ENCODE assay signal across 20 mouse cellular contexts in the genomic region with DNA sequence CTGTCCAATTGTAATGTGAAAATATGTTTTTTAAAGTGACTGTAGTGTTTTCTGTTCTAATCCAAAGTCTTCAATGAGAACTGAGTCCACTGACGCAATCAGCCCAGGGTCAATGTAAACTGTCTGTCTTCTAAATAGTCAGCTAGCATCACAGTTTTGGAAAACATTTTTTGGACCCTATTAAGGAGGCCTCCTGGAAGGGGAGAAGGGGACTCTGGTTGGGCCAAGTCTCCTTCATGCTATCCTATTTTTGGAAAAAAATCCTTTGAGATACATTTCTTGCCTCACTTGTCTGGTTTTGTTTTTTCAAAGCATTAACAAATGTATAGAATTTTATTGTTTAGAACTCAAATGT. TPM values are rescaled to one million over a fixed set of nuclear protein-coding genes. Genes with fewer than 3 reads are reported as not detected.
DNase-seq lines count a peak whose midpoint lies in the region; ATAC-seq and TF ChIP-seq lines count a peak whose summit lies in the region.
"Had no signal": no experiment of that assay in that cellular context is flagged by ENCODE, and none has a peak within 500 bp of the region (broad histone marks: within the 10 kb centered on the region; RNA-seq: fewer than 3 reads in every experiment).

No protein-coding gene starts in this region.

- no peak overlapping the region; the same call in 1 of the 2 replicates for H3K9ac ChIP-seq in hindbrain, embryonic 13.5 days
- H3K9ac ChIP-seq in hindbrain, embryonic 11.5 days (ENCODE audit: low read depth, low read length), result no peak overlapping the region
- no peak overlapping the region for H3K9ac ChIP-seq in lung, embryonic 16.5 days (ENCODE audit: low read length)
- H3K9ac ChIP-seq in forebrain, postnatal 0 days, result 0 out of 2 replicates have a peak overlapping the region, but pooled peaks have one; percentile 1
- H3K9ac ChIP-seq in midbrain, embryonic 16.5 days (ENCODE audit: low read depth, low read length), result no peak overlapping the region
- H3K9ac ChIP-seq: limb, embryonic 15.5 days; liver, embryonic 15.5 days had no signal

- 0 out of 2 replicates have a peak, but pooled peaks cover 8% of the 10 kb centered on the region for H3K36me3 ChIP-seq in hindbrain, embryonic 13.5 days
- H3K36me3 ChIP-seq in hindbrain, embryonic 11.5 days (ENCODE audit: control insufficient read depth, insufficient read depth, low read length), result no peaks in the 10 kb centered on the region
- peaks cover 3% of the 10 kb centered on the region; the same call in 1 of the 2 replicates for H3K36me3 ChIP-seq in lung, embryonic 16.5 days (ENCODE audit: control insufficient read depth, insufficient read depth, low read length)
- no peaks in the 10 kb centered on the region for H3K36me3 ChIP-seq in forebrain, postnatal 0 days (ENCODE audit: insufficient read depth)
- H3K36me3 ChIP-seq in midbrain, embryonic 16.5 days (ENCODE audit: control insufficient read depth, insufficient read depth, low read length), result no peaks in the 10 kb centered on the region; the same call in 1 of the 2 replicates

- H3K27me3 ChIP-seq in hindbrain, embryonic 13.5 days, result no peaks in the 10 kb centered on the region
- H3K27me3 ChIP-seq in hindbrain, embryonic 11.5 days (ENCODE audit: control insufficient read depth, insufficient read depth, low read length), result no peaks in the 10 kb centered on the region
- H3K27me3 ChIP-seq in lung, embryonic 16.5 days (ENCODE audit: control insufficient read depth, insufficient read depth, low read depth, low read length), result no peaks in the 10 kb centered on the region
- H3K27me3 ChIP-seq in forebrain, postnatal 0 days (ENCODE audit: insufficient read depth, low read length), result no peaks in the 10 kb centered on the region
- H3K27me3 ChIP-seq in midbrain, embryonic 16.5 days (ENCODE audit: control insufficient read depth, insufficient read depth, low read depth, low read length), result no peaks in the 10 kb centered on the region
- H3K27me3 ChIP-seq: CH12.LX; limb, embryonic 15.5 days; liver, embryonic 15.5 days had no signal

- no peaks in the 10 kb centered on the region for H3K9me3 ChIP-seq in hindbrain, embryonic 13.5 days
- no peaks in the 10 kb centered on the region for H3K9me3 ChIP-seq in hindbrain, embryonic 11.5 days (ENCODE audit: control insufficient read depth, low read length)
- no peaks in the 10 kb centered on the region for H3K9me3 ChIP-seq in lung, embryonic 16.5 days (ENCODE audit: control insufficient read depth, low read length)
- H3K9me3 ChIP-seq in forebrain, postnatal 0 days (ENCODE audit: low read length), result no peaks in the 10 kb centered on the region
- no peaks in the 10 kb centered on the region for H3K9me3 ChIP-seq in midbrain, embryonic 16.5 days (replicated peaks; ENCODE audit: control insufficient read depth, low read length, poor library complexity, severe bottlenecking)
- H3K9me3 ChIP-seq: limb, embryonic 15.5 days; liver, embryonic 15.5 days had no signal

- 95% methylated on average over 1 of the region's 1 CpGs for WGBS in hindbrain, embryonic 13.5 days
- 95% methylated on average over 1 of the region's 1 CpGs for WGBS in hindbrain, embryonic 11.5 days
- 53% methylated on average over 1 of the region's 1 CpGs for WGBS in lung, embryonic 16.5 days
- WGBS in lung, adult 2 months, result 80% methylated on average over 1 of the region's 1 CpGs
- 76% methylated on average over 1 of the region's 1 CpGs for WGBS in forebrain, postnatal 0 days
- 87% methylated on average over 1 of the region's 1 CpGs for WGBS in midbrain, embryonic 16.5 days

- TF ChIP-seq CTCF in lung, adult 2 months (IDR thresholded peaks at IDR 0.05; ENCODE audit: insufficient read depth, low read length), result no peak
- TF ChIP-seq CTCF in forebrain, postnatal 0 days (IDR thresholded peaks at IDR 0.05; ENCODE audit: low read depth), result no peak

- peaks cover 39% of the 10 kb centered on the region for H3K4me1 ChIP-seq in hindbrain, embryonic 13.5 days (replicated peaks)
- H3K4me1 ChIP-seq in hindbrain, embryonic 11.5 days (replicated peaks; ENCODE audit: control insufficient read depth, insufficient read depth, low read length), result peaks cover 4% of the 10 kb centered on the region; the same call in 1 of the 2 replicates
- peaks cover 4% of the 10 kb centered on the region for H3K4me1 ChIP-seq in lung, embryonic 16.5 days (replicated peaks; ENCODE audit: control insufficient read depth, insufficient read depth, low read length)
- H3K4me1 ChIP-seq in lung, adult 2 months (ENCODE audit: control insufficient read depth, insufficient read depth, low read length), result peaks cover 3% of the 10 kb centered on the region; the same call in 1 of the 2 replicates
- H3K4me1 ChIP-seq in forebrain, postnatal 0 days (ENCODE audit: insufficient read depth), result peaks cover 17% of the 10 kb centered on the region
- peaks cover 39% of the 10 kb centered on the region for H3K4me1 ChIP-seq in midbrain, embryonic 16.5 days (ENCODE audit: control insufficient read depth, insufficient read depth, low read length)
- H3K4me1 ChIP-seq: limb, embryonic 15.5 days had no signal

- no peak for TF ChIP-seq POLR2A in lung, adult 2 months (IDR thresholded peaks at IDR 0.05; ENCODE audit: borderline replicate concordance, extremely low read depth, low read depth, low read length)

- DNase-seq in hindbrain, embryonic 11.5 days (ENCODE audit: low spot score), result no peak
- DNase-seq in lung, adult 2 months, result no peak
- no peak for DNase-seq in forebrain, postnatal 0 days
- DNase-seq in testis, postnatal 10 days (ENCODE audit: low spot score), result no peak
- no peak for DNase-seq in urinary bladder, postnatal 10 days (ENCODE audit: low spot score)
- DNase-seq: adrenal gland, postnatal 25 days; cerebellum, adult 18-20 months; cerebellum, postnatal 25 days; embryo, embryonic 11 days; gastrocnemius, postnatal 25 days; heart, adult 2 months; heart, postnatal 4 days; kidney, adult 18-20 months had no signal

- no peak overlapping the region for H3K27ac ChIP-seq in hindbrain, embryonic 13.5 days
- no peak overlapping the region for H3K27ac ChIP-seq in hindbrain, embryonic 11.5 days (ENCODE audit: low read depth, low read length)
- no peak overlapping the region for H3K27ac ChIP-seq in lung, embryonic 16.5 days (ENCODE audit: low read length)
- H3K27ac ChIP-seq in forebrain, postnatal 0 days (ENCODE audit: low read depth, low read length), result no peak overlapping the region
- no peak overlapping the region for H3K27ac ChIP-seq in midbrain, embryonic 16.5 days (ENCODE audit: low read length)
- H3K27ac ChIP-seq: heart, adult 2 months; kidney, postnatal 0 days; limb, embryonic 15.5 days; liver, embryonic 15.5 days had no signal

- no peak for ATAC-seq in hindbrain, embryonic 13.5 days (ENCODE audit: low FRiP score)
- ATAC-seq in hindbrain, embryonic 11.5 days (ENCODE audit: low FRiP score), result no peak
- ATAC-seq in lung, embryonic 16.5 days (ENCODE audit: low read depth), result peak; percentile 88
- ATAC-seq in forebrain, postnatal 0 days, result no peak
- ATAC-seq in midbrain, embryonic 16.5 days, result no peak

- H3K4me2 ChIP-seq in hindbrain, embryonic 13.5 days, result peak overlapping the region; percentile 57
- H3K4me2 ChIP-seq in hindbrain, embryonic 11.5 days (replicated peaks; ENCODE audit: low read depth, low read length), result no peak overlapping the region
- H3K4me2 ChIP-seq in lung, embryonic 16.5 days (ENCODE audit: low read depth, low read length), result no peak overlapping the region
- peak overlapping the region; percentile 59; the same call in 1 of the 2 replicates for H3K4me2 ChIP-seq in forebrain, postnatal 0 days (ENCODE audit: low read depth)
- H3K4me2 ChIP-seq in midbrain, embryonic 16.5 days (ENCODE audit: low read length), result peak overlapping the region; percentile 80
- H3K4me2 ChIP-seq: limb, embryonic 15.5 days; liver, embryonic 15.5 days had no signal

- H3K4me3 ChIP-seq in hindbrain, embryonic 13.5 days, result peak overlapping the region; percentile 7; the same call in 1 of the 2 replicates
- H3K4me3 ChIP-seq in hindbrain, embryonic 11.5 days (ENCODE audit: low read depth, low read length), result no peak overlapping the region
- no peak overlapping the region for H3K4me3 ChIP-seq in lung, embryonic 16.5 days (ENCODE audit: low read length)
- H3K4me3 ChIP-seq in lung, adult 2 months (replicated peaks; ENCODE audit: extremely low read depth, low read depth, low read length), result no peak overlapping the region
- H3K4me3 ChIP-seq in forebrain, postnatal 0 days (ENCODE audit: low read depth, low read length), result peak overlapping the region; percentile 0; the same call in 1 of the 2 replicates
- H3K4me3 ChIP-seq in midbrain, embryonic 16.5 days (ENCODE audit: low read depth, low read length), result peak overlapping the region; percentile 14; the same call in 1 of the 2 replicates
- H3K4me3 ChIP-seq: heart, adult 2 months; limb, embryonic 15.5 days; liver, embryonic 15.5 days had no signal

RNA-seq across cellular contexts. Expression of a gene that starts 3.1 kb away (rescaled TPM):
- polyA plus RNA-seq in hindbrain, embryonic 13.5 days (2015; fragmentation: Nextera tagmentation; extraction: Ambion mirVana), result 14.4 and 15.5 TPM in 2 replicates
- 3.2 and 3.9 TPM in 2 replicates for polyA plus RNA-seq in hindbrain, embryonic 11.5 days (2014; fragmentation: Nextera tagmentation; extraction: Ambion mirVana)
- polyA plus RNA-seq in lung, embryonic 16.5 days (2015; fragmentation: Nextera tagmentation; extraction: Ambion mirVana), result 1.3 and 1.7 TPM in 2 replicates
- 0.33 and 0.73 TPM in 2 replicates for polyA plus RNA-seq in lung, adult 2 months (2012; rRNA removed)
- total RNA-seq in forebrain, postnatal 0 days (2014; rRNA removed), result 35.8 and 38.1 TPM in 2 replicates
- polyA plus RNA-seq in forebrain, postnatal 0 days (2015; fragmentation: Nextera tagmentation; extraction: Ambion mirVana), result 13.8 and 14.5 TPM in 2 replicates
- 16.5 and 16.6 TPM in 2 replicates for polyA plus RNA-seq in midbrain, embryonic 16.5 days (2015; fragmentation: Nextera tagmentation; extraction: Ambion mirVana)

Comparison
In these comparisons a context has a peak if more than half of its experiments do, and no peak if none do; other contexts are left out.
1. H3K4me2 ChIP-seq: peak in hindbrain, embryonic 13.5 days (single experiment), forebrain, postnatal 0 days (single experiment) and midbrain, embryonic 16.5 days (single experiment); none in hindbrain, embryonic 11.5 days (single experiment) and lung, embryonic 16.5 days (single experiment).
2. H3K4me3 ChIP-seq: peak in hindbrain, embryonic 13.5 days (single experiment), forebrain, postnatal 0 days (single experiment) and midbrain, embryonic 16.5 days (single experiment); none in hindbrain, embryonic 11.5 days (single experiment), lung, embryonic 16.5 days (single experiment) and lung, adult 2 months (single experiment).